Mouse (Mus musculus) hindbrain, embryonic 14.5 days (tissue): ENCODE results near the gene Rsph1. TPM values are rescaled to one million over a fixed set of nuclear protein-coding genes. Genes with fewer than 3 reads are reported as not detected.

Experiments used
- ATAC-seq: fragments of 200-750 bp; cut with Nextera tagmentation; 2 replicates; pipeline ENCODE4 v1.8.0; 2017; ENCODE audit warnings: moderate number of reproducible peaks, mild to moderate bottlenecking, moderate TSS enrichment, moderate library complexity; ENCODE audit not compliant: low FRiP score
- DNase-seq: peaks from one replicate; pipeline ENCODE4 v3.0.0-alpha.2; 2015; ENCODE audit warnings: low spot score
- H3K27ac ChIP-seq: fragments of 300-500 bp; sonication (generic); 2 replicates; pipeline ENCODE4 v1.5.1; 2014; ENCODE audit warnings: mild to moderate bottlenecking, moderate library complexity
- H3K27me3 ChIP-seq: fragments of 300-500 bp; sonication (generic); 2 replicates; pipeline ENCODE4 v1.6.1; 2014; ENCODE audit warnings: mild to moderate bottlenecking, low read length, mixed read lengths; ENCODE audit not compliant: control insufficient read depth, insufficient read depth
- H3K36me3 ChIP-seq: fragments of 300-500 bp; sonication (generic); replicated peaks from 2 replicates; pipeline ENCODE4 v1.6.1; 2014; ENCODE audit not compliant: control insufficient read depth, insufficient read depth
- H3K4me1 ChIP-seq: fragments of 300-500 bp; sonication (generic); replicated peaks from 2 replicates; pipeline ENCODE4 v1.6.1; 2014; ENCODE audit warnings: antibody characterized with exemption, low read length, mixed read lengths; ENCODE audit not compliant: control insufficient read depth, insufficient read depth
- H3K4me2 ChIP-seq: fragments of 300-500 bp; sonication (generic); replicated peaks from 2 replicates; pipeline ENCODE4 v1.6.1; 2014; ENCODE audit warnings: mild to moderate bottlenecking, moderate library complexity
- H3K4me3 ChIP-seq: fragments of 300-500 bp; sonication (generic); replicated peaks from 2 replicates; pipeline ENCODE4 v1.5.1; 2014; ENCODE audit warnings: mild to moderate bottlenecking, low read length
- H3K9ac ChIP-seq: fragments of 300-500 bp; sonication (generic); 2 replicates; pipeline ENCODE4 v1.6.1; 2014
- H3K9me3 ChIP-seq: fragments of 300-500 bp; sonication (generic); 2 replicates; pipeline ENCODE4 v1.6.1; 2016; ENCODE audit warnings: low read length; ENCODE audit not compliant: control insufficient read depth
- WGBS: fragments of 180-500 bp; shearing (Covaris S2); extraction: QIAGEN DNeasy Blood & Tissue Kit; methylation state at CpG from one replicate; pipeline ENCODE4 v1.1.7; 2014; 5-methylcytosine and 5-hydroxymethylcytosine counted together
- polyA plus RNA-seq: library from polyadenylated mRNA; unstranded; fragments of >200 nt; fragmentation: Nextera tagmentation; extraction: Ambion mirVana; gene quantifications from 2 replicates; pipeline ENCODE4 v1.2.1, GENCODE M21; 2014

Gene Rsph1
- 3.5 and 5.0 TPM in 2 replicates for polyA plus RNA-seq

DNA sequence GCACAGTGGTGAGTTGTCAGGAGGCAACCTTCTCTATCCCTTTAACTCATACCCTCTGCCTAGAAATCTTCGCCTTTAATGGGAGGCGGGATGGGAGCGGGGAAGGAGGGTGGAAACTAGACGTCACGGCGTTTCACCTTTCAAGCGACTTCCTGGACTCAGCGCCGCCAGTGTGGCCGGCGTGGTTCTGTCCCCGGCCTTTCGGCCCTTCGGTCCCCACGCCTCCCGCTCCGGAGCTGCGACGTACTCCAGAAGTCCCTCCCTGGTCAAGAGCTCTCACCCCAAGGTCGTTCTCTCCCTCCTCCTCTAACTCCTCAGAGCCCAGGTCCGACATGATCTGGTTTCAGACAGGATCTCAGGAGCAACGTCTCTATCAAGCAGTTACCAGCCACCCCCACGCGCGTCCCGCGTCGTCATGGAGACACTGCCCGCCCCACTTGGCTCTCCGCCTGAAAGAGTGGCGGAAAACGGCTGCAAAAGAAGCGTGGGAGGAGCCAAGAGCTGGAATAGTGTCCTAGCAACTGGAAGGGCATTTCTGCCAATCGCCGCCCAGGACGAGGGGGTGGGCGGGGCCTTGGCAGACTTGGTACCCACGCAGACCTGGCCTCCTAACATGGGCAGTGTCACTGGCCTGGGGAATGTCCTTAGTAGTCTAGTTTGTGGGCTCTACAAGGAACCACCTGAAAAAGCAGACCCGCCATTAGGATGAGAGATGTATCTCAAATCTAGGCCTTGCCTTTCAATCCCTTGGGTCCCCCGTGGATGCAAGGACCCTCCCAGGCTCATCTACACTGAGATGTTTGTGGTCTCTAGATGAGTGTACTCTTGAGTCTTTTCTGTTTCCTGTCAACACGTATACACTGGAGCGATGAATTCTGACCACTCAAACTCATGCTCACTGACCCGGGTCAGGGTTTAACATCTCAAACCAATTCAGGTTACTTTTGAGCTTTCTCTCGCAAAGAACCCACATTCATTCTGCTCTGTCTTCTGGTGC lies at the start of gene Rsph1:
TSS of gene Rsph1 (minus strand) at position 462 of the 997 bp plus-strand sequence.
- peak within 1 kb of the TSS; percentile 34 for H3K9ac ChIP-seq
- DNase-seq (peak; percentile 96), ATAC-seq (peak; percentile 92)
- no peaks in the 10 kb centered on the region for H3K9me3 ChIP-seq
- no peaks in the 10 kb centered on the region for H3K27me3 ChIP-seq
- H3K4me3 ChIP-seq = peak within 1 kb of the TSS; percentile 38
- peaks cover 6% of the 10 kb centered on the region; the same call in 1 of the 2 replicates for H3K4me1 ChIP-seq
- H3K36me3 ChIP-seq = no peaks in the 10 kb centered on the region
- peak within 1 kb of the TSS; percentile 77 for H3K4me2 ChIP-seq
- H3K27ac ChIP-seq = no peak within 1 kb of the TSS
- WGBS = 10% methylated on average over 44 of the region's 44 CpGs

DNA sequence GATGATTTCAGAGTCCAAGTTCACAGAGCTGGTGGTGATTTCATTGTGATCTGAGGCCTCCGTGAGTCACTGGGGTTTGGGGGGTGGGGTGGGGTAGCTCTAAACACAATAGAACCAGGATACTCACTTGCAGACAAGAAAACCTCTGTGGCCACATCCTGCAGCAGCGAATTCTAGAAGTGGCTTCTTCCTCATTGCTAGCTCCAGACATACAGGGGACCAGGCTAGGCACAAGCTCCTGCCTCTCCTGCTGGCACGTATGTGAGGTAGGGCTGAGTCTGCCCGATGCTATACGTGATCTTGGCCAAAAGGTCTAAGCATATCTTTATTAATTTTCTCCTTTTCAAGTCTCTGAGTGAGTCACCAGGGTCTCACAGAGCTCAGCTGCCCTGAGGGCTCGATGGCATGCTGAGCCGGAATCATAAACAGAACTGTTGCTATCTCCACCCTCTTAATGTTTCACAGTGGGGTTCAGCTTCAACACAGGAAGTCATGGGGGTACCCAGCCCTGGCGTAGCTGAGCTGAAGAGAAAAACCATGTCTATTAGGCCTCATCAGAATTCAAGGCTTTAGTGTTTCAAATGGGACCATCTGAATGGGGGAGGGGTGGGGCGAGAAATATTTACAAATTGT lies 49.2 kb upstream of the Rsph1 start:
- DNase-seq = no peak
- Histone ChIP-seq H3K36me3 (0 out of 2 replicates have a peak, but pooled peaks cover 3% of the 10 kb centered on the region), H3K4me3 (no peak overlapping the region), H3K9ac (no peak overlapping the region), H3K27me3 (no peaks in the 10 kb centered on the region), H3K27ac (0 out of 2 replicates have a peak overlapping the region, but pooled peaks have one; percentile 51), H3K9me3 (no peaks in the 10 kb centered on the region), H3K4me2 (no peak overlapping the region), H3K4me1 (peaks cover 12% of the 10 kb centered on the region; the same call in 1 of the 2 replicates)
- ATAC-seq = peak; percentile 4; the same call in 1 of the 2 replicates
- 29% methylated on average over 9 of the region's 9 CpGs for WGBS

DNA sequence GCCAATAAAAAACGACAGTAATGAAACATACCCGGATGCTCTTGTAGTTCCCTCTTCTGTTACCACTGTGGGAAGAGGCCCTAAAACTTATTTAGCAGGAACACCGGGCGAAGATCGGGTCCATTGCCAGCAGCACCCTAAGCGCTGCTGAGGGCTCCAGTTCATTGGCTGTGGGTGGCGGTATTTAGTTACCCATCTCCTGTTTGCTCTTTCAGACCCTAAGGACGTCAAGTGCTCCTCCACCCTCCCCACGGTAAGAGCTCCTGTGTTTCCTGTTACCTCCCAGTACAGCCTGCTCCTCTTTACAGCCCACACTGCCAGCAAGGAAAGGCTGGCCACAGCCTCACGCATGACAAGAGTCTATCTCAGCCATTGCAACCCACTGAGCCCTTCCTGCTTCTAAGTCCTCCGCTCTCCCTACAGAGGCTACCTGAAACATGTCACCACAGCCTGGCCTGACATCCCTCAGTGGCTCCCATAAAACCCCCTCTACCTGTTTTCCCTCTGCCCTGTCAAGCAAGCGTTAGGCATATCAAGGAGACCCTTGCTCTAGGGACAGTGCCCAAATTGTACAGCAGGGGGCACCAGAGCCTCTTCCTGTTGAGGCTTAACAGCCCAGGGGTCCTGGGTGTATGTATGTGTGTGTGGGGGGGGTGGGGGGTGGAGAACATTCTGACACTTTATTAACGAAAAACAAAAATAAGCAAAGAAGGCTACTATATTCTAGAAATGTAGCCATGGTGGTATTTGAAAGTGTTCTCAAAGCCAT lies 48.5 kb upstream of the Rsph1 start:
- H3K27me3 ChIP-seq = no peaks in the 10 kb centered on the region
- H3K36me3 ChIP-seq = 0 out of 2 replicates have a peak, but pooled peaks cover 3% of the 10 kb centered on the region
- DNase-seq = peak; percentile 68
- no peaks in the 10 kb centered on the region for H3K9me3 ChIP-seq
- no peak for ATAC-seq
- H3K4me3 ChIP-seq = no peak overlapping the region
- 74% methylated on average over 13 of the region's 13 CpGs for whole genome bisulfite sequencing
- H3K4me2 ChIP-seq = no peak overlapping the region
- no peak overlapping the region for H3K9ac ChIP-seq
- 0 out of 2 replicates have a peak overlapping the region, but pooled peaks have one; percentile 51 for H3K27ac ChIP-seq
- H3K4me1 ChIP-seq = peaks cover 12% of the 10 kb centered on the region; the same call in 1 of the 2 replicates

DNA sequence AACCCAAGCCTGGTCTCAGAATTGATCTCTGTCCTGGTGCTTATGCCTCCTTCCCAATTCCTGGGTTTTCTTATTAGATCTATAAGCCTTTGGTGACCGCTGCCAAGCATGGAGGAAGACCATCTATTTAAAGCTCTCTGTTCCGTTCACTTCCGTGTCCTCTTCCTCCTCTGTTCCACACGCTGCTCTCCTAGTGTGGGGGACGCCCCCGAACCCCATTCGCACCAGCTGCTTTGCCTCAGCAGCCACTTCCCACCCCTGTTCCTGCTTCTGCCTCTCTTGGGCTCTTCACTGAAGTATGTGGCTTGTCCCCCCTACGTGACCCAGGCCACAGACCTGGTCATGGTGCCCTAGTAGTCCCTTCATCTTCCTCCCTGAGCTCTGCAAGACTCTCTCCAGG lies 47.0 kb upstream of the Rsph1 start:
- DNase-seq (no peak), ATAC-seq (no peak)
- no peak overlapping the region for H3K27ac ChIP-seq
- H3K9me3 ChIP-seq = no peaks in the 10 kb centered on the region
- 95% methylated on average over 8 of the region's 8 CpGs for WGBS
- no peak overlapping the region for H3K4me2 ChIP-seq
- 0 out of 2 replicates have a peak, but pooled peaks cover 3% of the 10 kb centered on the region for H3K36me3 ChIP-seq
- H3K4me1 ChIP-seq = peaks cover 12% of the 10 kb centered on the region; the same call in 1 of the 2 replicates
- no peaks in the 10 kb centered on the region for H3K27me3 ChIP-seq
- no peak overlapping the region for H3K4me3 ChIP-seq
- no peak overlapping the region for H3K9ac ChIP-seq

DNA sequence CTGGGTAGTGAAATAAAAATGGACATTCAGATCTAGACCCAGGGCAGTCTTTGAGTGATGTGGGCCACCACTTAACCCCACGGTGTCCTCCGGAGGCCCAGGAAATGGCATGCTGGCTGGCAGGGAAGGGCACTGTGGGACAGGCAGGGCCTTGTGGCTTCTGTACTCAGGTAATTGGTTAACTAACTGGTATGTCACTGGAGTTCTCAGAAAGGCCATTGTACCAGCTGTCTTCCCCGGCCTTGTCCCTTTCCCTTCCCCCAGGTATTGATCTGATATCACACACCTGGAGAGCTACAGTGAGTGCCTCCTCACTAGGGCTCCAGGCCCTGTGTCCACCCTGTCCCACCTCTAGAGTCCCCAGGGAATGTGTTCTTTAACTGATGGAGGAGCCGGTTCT lies 46.2 kb upstream of the Rsph1 start:
- Histone ChIP-seq H3K9me3 (no peaks in the 10 kb centered on the region), H3K4me1 (peaks cover 12% of the 10 kb centered on the region; the same call in 1 of the 2 replicates)
- WGBS = 83% methylated on average over 4 of the region's 4 CpGs

DNA sequence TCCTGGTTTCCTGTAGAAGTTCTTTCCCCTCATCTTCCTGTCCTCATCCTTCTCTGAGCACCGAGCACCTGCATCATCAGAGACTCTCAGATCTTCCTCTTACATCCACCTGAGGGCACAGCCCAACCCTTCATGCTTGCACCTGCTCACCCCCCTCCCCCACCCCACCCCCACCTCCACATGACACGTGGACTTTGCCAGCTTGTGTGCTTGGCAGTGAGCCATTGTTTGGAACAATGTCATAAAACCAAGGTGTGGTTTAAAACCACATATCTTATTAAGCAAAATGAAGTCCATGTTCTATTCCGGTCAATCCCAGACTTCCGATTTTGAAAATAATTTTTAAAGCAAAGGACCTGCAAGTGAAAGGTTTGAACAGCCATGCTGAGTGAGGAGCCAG lies 45.3 kb upstream of the Rsph1 start:
- Histone ChIP-seq H3K4me3 (no peak overlapping the region), H3K27ac (no peak overlapping the region), H3K27me3 (no peaks in the 10 kb centered on the region), H3K9me3 (no peaks in the 10 kb centered on the region), H3K36me3 (0 out of 2 replicates have a peak, but pooled peaks cover 3% of the 10 kb centered on the region), H3K4me1 (peaks cover 12% of the 10 kb centered on the region; the same call in 1 of the 2 replicates), H3K9ac (no peak overlapping the region), H3K4me2 (no peak overlapping the region)
- ATAC-seq = no peak
- no peak for DNase-seq
- 87% methylated on average over 4 of the region's 4 CpGs for WGBS

More for the DNA sequence above, 46.2 kb upstream of the Rsph1 start:
- Histone ChIP-seq H3K9ac (no peak overlapping the region), H3K27me3 (no peaks in the 10 kb centered on the region), H3K4me2 (no peak overlapping the region), H3K27ac (no peak overlapping the region), H3K36me3 (0 out of 2 replicates have a peak, but pooled peaks cover 3% of the 10 kb centered on the region), H3K4me3 (no peak overlapping the region)
- DNase-seq (no peak), ATAC-seq (no peak)

DNA sequence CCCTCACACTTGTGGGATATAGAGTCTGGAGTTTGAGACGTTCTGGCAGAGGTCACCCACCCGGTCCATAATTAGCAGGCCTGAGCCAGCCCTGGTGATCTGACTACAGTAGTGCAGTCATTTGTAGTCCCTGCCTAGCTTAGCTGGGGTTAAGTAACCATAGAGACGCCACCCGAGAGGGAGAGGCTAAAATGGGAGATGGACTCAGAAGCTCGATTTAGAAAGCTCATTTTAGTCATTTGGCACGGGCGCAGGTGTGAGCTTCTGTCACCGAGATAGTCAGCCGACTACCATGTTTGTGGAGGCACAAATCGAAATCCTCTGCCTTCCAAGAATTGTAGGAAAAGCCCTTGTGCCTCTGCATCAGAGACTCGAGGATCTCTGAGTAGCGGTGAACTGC lies 44.2 kb upstream of the Rsph1 start:
- DNase-seq (no peak), ATAC-seq (no peak)
- Histone ChIP-seq H3K9me3 (no peaks in the 10 kb centered on the region), H3K27me3 (no peaks in the 10 kb centered on the region), H3K4me2 (no peak overlapping the region), H3K27ac (no peak overlapping the region), H3K36me3 (peaks cover 7% of the 10 kb centered on the region; the same call in 1 of the 2 replicates), H3K9ac (no peak overlapping the region), H3K4me1 (peaks cover 2% of the 10 kb centered on the region; the same call in 1 of the 2 replicates), H3K4me3 (no peak overlapping the region)
- WGBS = 71% methylated on average over 12 of the region's 12 CpGs

DNA sequence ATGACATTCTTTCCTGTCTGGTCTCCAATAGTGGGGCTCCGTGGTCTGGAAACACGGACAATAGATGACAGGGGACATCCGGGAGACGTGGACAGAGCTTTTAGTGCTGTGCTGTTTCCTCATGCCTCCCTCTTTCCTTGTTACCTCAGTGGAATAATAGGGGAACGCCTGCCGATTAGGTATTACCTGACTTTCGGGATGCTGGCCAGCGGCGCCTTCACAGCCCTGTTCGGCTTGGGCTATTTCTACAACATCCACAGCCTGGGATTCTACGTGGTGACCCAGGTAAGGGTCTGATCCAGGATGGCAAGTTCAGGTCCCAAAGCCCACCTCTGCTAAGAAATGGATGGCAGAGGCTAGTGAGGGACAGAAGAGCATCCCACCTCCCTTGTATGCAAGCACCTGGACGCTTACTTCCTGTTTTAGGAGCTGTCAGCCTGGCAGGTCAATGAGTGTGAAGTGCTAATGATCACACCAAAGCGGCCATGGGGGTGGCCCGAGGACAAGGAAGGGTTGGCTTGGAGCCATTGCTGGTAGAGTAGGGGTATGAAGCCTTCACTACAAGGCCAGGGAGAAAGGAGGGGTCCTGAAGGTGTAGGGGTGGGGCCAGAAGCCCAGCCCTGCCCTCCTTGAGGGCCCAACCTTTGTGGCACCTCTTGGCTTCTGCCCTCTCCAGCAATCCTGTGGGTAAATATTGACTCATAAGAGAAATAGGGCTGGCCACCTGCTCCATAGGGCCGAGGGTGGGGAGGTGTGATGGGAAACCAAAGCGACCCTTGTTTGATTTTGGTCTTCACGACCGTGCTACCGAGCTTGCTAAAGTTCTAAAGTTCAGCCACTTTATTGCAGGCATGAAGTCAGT lies 42.0 kb upstream of the Rsph1 start:
- WGBS = 93% methylated on average over 19 of the region's 19 CpGs
- Histone ChIP-seq H3K4me3 (no peak overlapping the region), H3K4me1 (peaks cover 8% of the 10 kb centered on the region; the same call in 1 of the 2 replicates), H3K27ac (no peak overlapping the region), H3K27me3 (no peaks in the 10 kb centered on the region), H3K4me2 (no peak overlapping the region), H3K36me3 (peaks cover 9% of the 10 kb centered on the region), H3K9ac (no peak overlapping the region), H3K9me3 (no peaks in the 10 kb centered on the region)
- DNase-seq (no peak), ATAC-seq (no peak)
